Mouse (Mus musculus) liver, embryonic 14.5 days (tissue): ENCODE data around the gene Gcnt7. TPM values are rescaled to one million over a fixed set of nuclear protein-coding genes. Genes with fewer than 3 reads are reported as not detected.
A peak's percentile ranks its signal among the peaks of the same experiment; 100 is the strongest.

Experiments
- ATAC-seq: fragments of 200-750 bp; cut with Nextera tagmentation; 2 replicates; pipeline ENCODE4 v1.8.0; 2017; ENCODE audit warnings: moderate number of reproducible peaks, mild to moderate bottlenecking, moderate library complexity; ENCODE audit not compliant: insufficient read depth
- DNase-seq, 3 experiments: peaks; one replicate each; pipeline ENCODE4 v3.0.0-alpha.2; 2012 to 2013; ENCODE audit warnings: low read depth in 3 of 3, low spot score in 3 of 3
- H3K27ac ChIP-seq: fragments of 300-500 bp; sonication (generic); 2 replicates; pipeline ENCODE4 v1.5.1; 2014; ENCODE audit warnings: moderate library complexity, mild to moderate bottlenecking, control low read depth, inconsistent platforms
- H3K27me3 ChIP-seq: fragments of 300-500 bp; sonication (generic); 2 replicates; pipeline ENCODE4 v1.6.1; 2014; ENCODE audit warnings: mild to moderate bottlenecking, low read length, moderate library complexity; ENCODE audit not compliant: control insufficient read depth, insufficient read depth
- H3K36me3 ChIP-seq: fragments of 300-500 bp; sonication (generic); replicated peaks from 2 replicates; pipeline ENCODE4 v1.6.1; 2014; ENCODE audit warnings: low read depth; ENCODE audit not compliant: control insufficient read depth, insufficient read depth
- H3K4me1 ChIP-seq, 2 experiments: fragments of 200-500 bp in 1 of 2; fragments of 300-500 bp in 1 of 2; sonication (generic) in 1 of 2; replicated peaks; 2 replicates each; pipeline ENCODE4 v1.6.1; 2012 to 2014; ENCODE audit warnings: antibody characterized with exemption in 1 of 2, inconsistent platforms in 1 of 2, low read length in 1 of 2; ENCODE audit not compliant: control insufficient read depth in 2 of 2, insufficient read depth in 2 of 2
- H3K4me2 ChIP-seq: fragments of 300-500 bp; sonication (generic); 2 replicates; pipeline ENCODE4 v1.6.1; 2014; ENCODE audit warnings: low read depth, mild to moderate bottlenecking, control low read depth, moderate library complexity
- H3K4me3 ChIP-seq, 2 experiments: fragments of 200-500 bp in 1 of 2; fragments of 300-500 bp in 1 of 2; sonication (generic) in 1 of 2; 2 replicates each; pipeline ENCODE4 v1.5.1; 2012 to 2014; ENCODE audit warnings: low read depth in 2 of 2, low read length in 2 of 2, mild to moderate bottlenecking in 2 of 2, control low read depth in 1 of 2, inconsistent platforms in 1 of 2, moderate library complexity in 1 of 2; ENCODE audit not compliant: insufficient read depth in 1 of 2
- H3K9ac ChIP-seq: fragments of 300-500 bp; sonication (generic); replicated peaks from 2 replicates; pipeline ENCODE4 v1.6.1; 2014; ENCODE audit warnings: mild to moderate bottlenecking, control low read depth, moderate library complexity
- H3K9me3 ChIP-seq: fragments of 300-500 bp; sonication (generic); 2 replicates; pipeline ENCODE4 v1.6.1; 2016; ENCODE audit warnings: low read length, mixed read lengths; ENCODE audit not compliant: control insufficient read depth
- CTCF ChIP-seq: IDR thresholded peaks from 2 replicates; pipeline ENCODE4 v1.5.1; 2016; ENCODE audit warnings: antibody characterized with exemption, low read depth, control low read depth
- EP300 ChIP-seq: IDR thresholded peaks from 2 replicates; pipeline ENCODE4 v1.6.1; 2016; ENCODE audit warnings: antibody characterized with exemption, low read depth
- WGBS: fragments of 180-500 bp; shearing (Covaris S2); extraction: QIAGEN DNeasy Blood & Tissue Kit; methylation state at CpG from one replicate; pipeline ENCODE4 v1.1.7; 2014; ENCODE audit not compliant: insufficient replicate concordance; 5-methylcytosine and 5-hydroxymethylcytosine counted together
- polyA plus RNA-seq, 2 experiments: library from polyadenylated mRNA; depleted of rRNA in 1 of 2; stranded (reverse) in 1 of 2; unstranded in 1 of 2; fragments of >200 nt; fragmentation: Nextera tagmentation in 1 of 2; extraction: Ambion mirVana in 1 of 2; gene quantifications; 2 replicates each; pipeline versions ENCODE4 v1.2.1 to v1.2.3; 2012 to 2014

Gcnt7 gene
- polyA plus RNA-seq, 2 experiments, result 0.24 TPM; not detected in 1

DNA sequence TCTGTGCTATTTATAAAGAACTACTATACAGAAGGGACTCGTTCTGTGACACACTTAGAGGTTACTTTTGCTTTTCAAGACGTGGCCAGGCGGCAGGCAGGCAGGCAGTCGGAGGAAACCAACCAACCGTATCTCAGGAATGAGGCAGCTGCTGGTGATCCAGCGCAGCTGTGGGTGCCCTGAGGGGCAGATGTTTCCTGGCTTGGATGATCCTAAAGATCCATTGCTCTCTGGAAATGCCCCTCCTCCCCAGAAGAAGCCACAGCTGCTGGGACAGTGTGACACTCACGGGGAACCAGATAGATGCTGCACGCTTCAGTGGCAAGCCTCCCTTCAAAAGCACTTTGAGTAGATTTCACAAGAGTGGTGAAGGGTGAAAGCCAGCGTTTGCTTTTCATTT, 45.9 kb downstream of the Gcnt7 start:
- WGBS, result 10% methylated on average over 9 of the region's 9 CpGs
- ATAC-seq, result peak; percentile 34; the same call in 1 of the 2 replicates
- H3K9ac ChIP-seq, result no peak overlapping the region
- no peak for DNase-seq
- H3K27me3 ChIP-seq, result no peaks in the 10 kb centered on the region
- no peaks in the 10 kb centered on the region for H3K36me3 ChIP-seq
- H3K4me1 ChIP-seq, result peaks cover 0 to 14% of the 10 kb centered on the region in 2 experiments; a peak in 2 of 4 replicates
- H3K4me3 ChIP-seq, result no peak overlapping the region
- H3K9me3 ChIP-seq, result no peaks in the 10 kb centered on the region
- no peak for TF ChIP-seq CTCF
- no peak overlapping the region for H3K27ac ChIP-seq
- H3K4me2 ChIP-seq, result no peak overlapping the region

DNA sequence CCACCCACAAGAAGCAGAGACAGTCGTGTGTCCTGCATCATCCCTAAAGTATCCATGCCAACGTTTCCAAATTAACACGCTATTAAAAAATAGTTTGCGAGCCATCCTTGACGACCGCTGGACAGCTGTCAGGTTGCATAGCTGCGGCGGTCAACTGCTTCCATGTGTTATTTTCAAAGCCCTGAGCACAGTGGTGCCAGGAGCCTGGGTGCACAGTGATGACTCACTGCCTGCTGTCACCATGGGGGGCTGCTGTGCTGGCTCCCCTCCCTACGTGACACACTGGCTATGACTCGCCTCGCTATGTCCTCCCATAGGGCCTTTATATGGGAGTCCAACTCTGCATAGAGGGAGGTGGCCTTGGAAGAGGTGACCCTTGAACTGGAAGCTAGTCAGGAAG, 47.3 kb downstream of the Gcnt7 start:
- Histone ChIP-seq H3K4me2 (no peak overlapping the region), H3K4me1 (peaks cover 0 to 14% of the 10 kb centered on the region in 2 experiments; a peak in 2 of 4 replicates), H3K4me3 (no peak overlapping the region), H3K9ac (no peak overlapping the region), H3K36me3 (no peaks in the 10 kb centered on the region), H3K27ac (no peak overlapping the region), H3K9me3 (no peaks in the 10 kb centered on the region), H3K27me3 (no peaks in the 10 kb centered on the region)
- WGBS, result 78% methylated on average over 11 of the region's 11 CpGs
- DNase-seq, result no peak
- no peak for ATAC-seq
- TF ChIP-seq CTCF, result no peak
- TF ChIP-seq EP300, result no peak

GRCm38 (mm10) chr2:172410686-172411085, 47.7 kb downstream of the Gcnt7 start:
- ATAC-seq, result no peak
- 54% methylated on average over 2 of the region's 2 CpGs for WGBS
- no peaks in the 10 kb centered on the region for H3K27me3 ChIP-seq
- H3K4me2 ChIP-seq, result no peak overlapping the region
- no peak for DNase-seq
- H3K4me1 ChIP-seq, result peaks cover 0 to 14% of the 10 kb centered on the region in 2 experiments; a peak in 2 of 4 replicates
- TF ChIP-seq CTCF (no peak), EP300 (no peak)
- H3K36me3 ChIP-seq, result no peaks in the 10 kb centered on the region
- no peak overlapping the region for H3K27ac ChIP-seq
- H3K9ac ChIP-seq, result no peak overlapping the region
- no peaks in the 10 kb centered on the region for H3K9me3 ChIP-seq
- H3K4me3 ChIP-seq, result no peak overlapping the region

DNA sequence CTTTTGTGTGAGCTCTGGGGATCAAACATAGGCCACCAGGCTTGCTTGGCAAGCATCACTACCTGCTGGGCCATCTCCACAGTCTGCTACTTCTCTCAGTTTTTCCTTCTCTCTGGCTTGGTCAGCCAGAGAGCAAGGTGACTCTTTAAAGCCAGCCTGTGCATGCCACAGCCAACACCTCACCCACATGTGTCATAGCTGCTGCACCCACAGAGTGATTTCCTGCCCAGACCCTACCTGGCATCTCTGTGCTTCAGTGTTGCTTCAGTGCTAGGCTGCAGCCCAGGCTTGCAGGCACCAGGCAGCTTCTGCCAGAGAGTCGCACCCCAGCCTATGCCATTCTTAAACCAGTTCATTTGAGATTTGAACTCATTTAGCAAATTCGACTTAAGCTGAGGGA, 50.9 kb downstream of the Gcnt7 start:
- Histone ChIP-seq H3K27ac (no peak overlapping the region), H3K9me3 (no peaks in the 10 kb centered on the region), H3K4me1 (peaks cover 0 to 2% of the 10 kb centered on the region in 2 experiments; a peak in 1 of 4 replicates), H3K27me3 (no peaks in the 10 kb centered on the region), H3K4me3 (no peak overlapping the region), H3K36me3 (no peaks in the 10 kb centered on the region), H3K4me2 (no peak overlapping the region), H3K9ac (no peak overlapping the region)
- ATAC-seq (no peak), DNase-seq (no peak)
- TF ChIP-seq EP300 (no peak), CTCF (no peak)
- WGBS, result 53% methylated on average over 2 of the region's 2 CpGs

DNA sequence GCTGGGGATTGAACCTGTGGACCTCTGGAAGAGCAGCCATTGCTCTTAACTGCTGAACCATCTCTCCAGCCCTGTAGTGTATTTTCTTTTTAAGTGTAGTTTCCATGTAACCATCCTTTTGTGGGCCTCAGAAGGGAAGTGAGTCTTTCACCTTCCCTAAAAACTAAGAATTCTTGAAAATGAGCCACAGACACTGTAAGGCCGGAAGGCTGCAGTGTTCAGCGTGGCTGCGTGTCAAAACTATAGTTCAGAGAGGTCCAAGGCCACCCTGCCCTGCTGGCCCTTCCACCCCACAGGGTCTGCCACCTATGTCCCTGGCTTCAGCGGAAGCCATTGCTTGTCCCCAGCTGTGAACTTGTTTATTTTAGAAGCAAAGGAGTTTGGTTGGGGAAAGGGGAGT, 52.2 kb downstream of the Gcnt7 start:
- no peak overlapping the region for H3K9ac ChIP-seq
- H3K27ac ChIP-seq, result no peak overlapping the region
- no peak overlapping the region for H3K4me2 ChIP-seq
- ATAC-seq (no peak), DNase-seq (no peak)
- TF ChIP-seq CTCF, result no peak
- no peak for TF ChIP-seq EP300
- H3K36me3 ChIP-seq, result no peaks in the 10 kb centered on the region
- WGBS, result 35% methylated on average over 4 of the region's 4 CpGs
- no peaks in the 10 kb centered on the region for H3K27me3 ChIP-seq
- peaks cover 0 to 3% of the 10 kb centered on the region in 2 experiments; a peak in 2 of 4 replicates for H3K4me1 ChIP-seq
- no peak overlapping the region for H3K4me3 ChIP-seq
- H3K9me3 ChIP-seq, result no peaks in the 10 kb centered on the region

GRCm38 (mm10) chr2:172405011-172405410, 53.4 kb downstream of the Gcnt7 start:
- peaks cover 0 to 3% of the 10 kb centered on the region in 2 experiments; a peak in 2 of 4 replicates for H3K4me1 ChIP-seq
- no peak overlapping the region for H3K4me3 ChIP-seq
- no peaks in the 10 kb centered on the region for H3K9me3 ChIP-seq
- no peak overlapping the region for H3K4me2 ChIP-seq
- no peak for DNase-seq
- no peaks in the 10 kb centered on the region for H3K36me3 ChIP-seq
- no peak overlapping the region for H3K9ac ChIP-seq
- H3K27ac ChIP-seq, result no peak overlapping the region
- no peaks in the 10 kb centered on the region for H3K27me3 ChIP-seq
- 23% methylated on average over 3 of the region's 3 CpGs for WGBS
- no peak for ATAC-seq
- TF ChIP-seq CTCF (no peak), EP300 (no peak)
